Mouse (Mus musculus) midbrain, postnatal 0 days (tissue): ENCODE data around the gene Aes. TPM values are rescaled to one million over a fixed set of nuclear protein-coding genes. Genes with fewer than 3 reads are reported as not detected.
A peak's percentile ranks its signal among the peaks of the same experiment; 100 is the strongest.

ENCODE experiments used
- ATAC-seq: fragments of 200-750 bp; cut with Nextera tagmentation; 2 replicates; pipeline ENCODE4 v1.8.0; 2017; ENCODE audit warnings: moderate number of reproducible peaks, mild to moderate bottlenecking, moderate TSS enrichment, moderate library complexity; ENCODE audit not compliant: low FRiP score
- DNase-seq: peaks from one replicate; pipeline ENCODE4 v3.0.0-alpha.2; 2015; ENCODE audit warnings: low spot score
- H3K27ac ChIP-seq: fragments of 300-500 bp; sonication (generic); 2 replicates; pipeline ENCODE4 v1.5.1; 2014; ENCODE audit warnings: low read depth, mild to moderate bottlenecking, low read length, mixed read lengths
- H3K27me3 ChIP-seq: fragments of 300-500 bp; sonication (generic); 2 replicates; pipeline ENCODE4 v1.6.1; 2014; ENCODE audit warnings: low read length, control low read depth, mixed read lengths; ENCODE audit not compliant: insufficient read depth
- H3K36me3 ChIP-seq: fragments of 300-500 bp; sonication (generic); 2 replicates; pipeline ENCODE4 v1.6.1; 2014; ENCODE audit warnings: low read length, control low read depth, mixed read lengths; ENCODE audit not compliant: insufficient read depth
- H3K4me1 ChIP-seq: fragments of 300-500 bp; sonication (generic); 2 replicates; pipeline ENCODE4 v1.6.1; 2014; ENCODE audit warnings: mild to moderate bottlenecking, control low read depth, antibody characterized with exemption, low read length, mixed read lengths; ENCODE audit not compliant: insufficient read depth
- H3K4me2 ChIP-seq: fragments of 300-500 bp; sonication (generic); 2 replicates; pipeline ENCODE4 v1.6.1; 2014; ENCODE audit warnings: low read depth, mild to moderate bottlenecking, low read length, mixed read lengths; ENCODE audit not compliant: poor library complexity, severe bottlenecking
- H3K4me3 ChIP-seq: fragments of 300-500 bp; sonication (generic); 2 replicates; pipeline ENCODE4 v1.5.1; 2014; ENCODE audit warnings: low read depth, mild to moderate bottlenecking, low read length, moderate library complexity
- H3K9ac ChIP-seq: fragments of 300-500 bp; sonication (generic); replicated peaks from 2 replicates; pipeline ENCODE4 v1.6.1; 2014; ENCODE audit warnings: mild to moderate bottlenecking, low read length, moderate library complexity, mixed read lengths; ENCODE audit not compliant: poor library complexity, severe bottlenecking
- H3K9me3 ChIP-seq: fragments of 300-500 bp; sonication (generic); 2 replicates; pipeline ENCODE4 v1.6.1; 2016; ENCODE audit warnings: low read length, control low read depth
- CTCF ChIP-seq: IDR thresholded peaks from 2 replicates; pipeline ENCODE4 v1.5.1; 2016; ENCODE audit warnings: antibody characterized with exemption, mild to moderate bottlenecking
- WGBS: fragments of 180-500 bp; shearing (Covaris S2); extraction: QIAGEN DNeasy Blood & Tissue Kit; methylation state at CpG from one replicate; pipeline ENCODE4 v1.1.7; 2014; 5-methylcytosine and 5-hydroxymethylcytosine counted together
- polyA plus RNA-seq: library from polyadenylated mRNA; unstranded; fragments of >200 nt; fragmentation: Nextera tagmentation; extraction: Ambion mirVana; gene quantifications from 2 replicates; pipeline ENCODE4 v1.2.1, GENCODE M21; 2015
- total RNA-seq: library from RNA; depleted of rRNA; stranded (reverse); fragments of >200 nt; gene quantifications from 2 replicates; pipeline ENCODE4 v1.2.3, GENCODE M21; 2014

The Aes gene
- total and polyA plus RNA-seq, 2 experiments from 2014 or later, result 662 to 805 TPM

- Histone ChIP-seq H3K9ac (no peak overlapping the region), H3K27me3 (peaks cover 17% of the 10 kb centered on the region), H3K27ac (no peak overlapping the region), H3K4me1 (peaks cover 9% of the 10 kb centered on the region), H3K9me3 (no peaks in the 10 kb centered on the region), H3K36me3 (no peaks in the 10 kb centered on the region), H3K4me2 (peak overlapping the region; percentile 36), H3K4me3 (peak overlapping the region; percentile 9)
- DNase-seq (no peak), ATAC-seq (no peak)
- 6% methylated on average over 9 of the region's 9 CpGs for WGBS
- TF ChIP-seq CTCF, result no peak
Observed at GRCm38 (mm10) chr10:81572133-81572671, 12.9 kb downstream of the Aes start.

GRCm38 (mm10) chr10:81572975-81573374 is 13.7 kb downstream of the Aes start:
- H3K9ac ChIP-seq, result no peak overlapping the region
- no peaks in the 10 kb centered on the region for H3K9me3 ChIP-seq
- H3K27ac ChIP-seq, result no peak overlapping the region
- H3K4me2 ChIP-seq, result no peak overlapping the region
- H3K4me3 ChIP-seq, result no peak overlapping the region
- no peak for TF ChIP-seq CTCF
- ATAC-seq (no peak), DNase-seq (no peak)
- WGBS, result 19% methylated on average over 9 of the region's 9 CpGs
- no peaks in the 10 kb centered on the region for H3K36me3 ChIP-seq
- peaks cover 9% of the 10 kb centered on the region for H3K4me1 ChIP-seq
- peaks cover 15% of the 10 kb centered on the region for H3K27me3 ChIP-seq

- H3K9me3 ChIP-seq, result no peaks in the 10 kb centered on the region
- H3K36me3 ChIP-seq, result no peaks in the 10 kb centered on the region
- H3K4me2 ChIP-seq, result peak within 1 kb of the TSS; percentile 82
- TF ChIP-seq CTCF, result peak; percentile 28; the same call in 1 of the 2 replicates
- H3K9ac ChIP-seq, result peak within 1 kb of the TSS; percentile 58
- H3K27me3 ChIP-seq, result peaks cover 15% of the 10 kb centered on the region
- H3K4me3 ChIP-seq, result peak within 1 kb of the TSS; percentile 66
- H3K4me1 ChIP-seq, result peaks cover 9% of the 10 kb centered on the region
- ATAC-seq (no peak), DNase-seq (no peak)
- WGBS, result 24% methylated on average over 10 of the region's 10 CpGs
- no peak within 1 kb of the TSS for H3K27ac ChIP-seq
Observed at GRCm38 (mm10) chr10:81574081-81575056, 15.1 kb downstream of the Aes start, which contains the start of gene Tle2. TSS of gene Tle2 (plus strand) at chr10:81574561.

GRCm38 (mm10) chr10:81575208-81575631 is 15.9 kb downstream of the Aes start:
- Histone ChIP-seq H3K9ac (peak overlapping the region; percentile 58), H3K36me3 (no peaks in the 10 kb centered on the region), H3K27me3 (peaks cover 15% of the 10 kb centered on the region), H3K27ac (no peak overlapping the region), H3K9me3 (no peaks in the 10 kb centered on the region), H3K4me3 (peak overlapping the region; percentile 66), H3K4me2 (peak overlapping the region; percentile 82), H3K4me1 (peaks cover 9% of the 10 kb centered on the region)
- WGBS, result 0% methylated on average over 25 of the region's 30 CpGs
- no peak for TF ChIP-seq CTCF
- ATAC-seq, result no peak
- no peak for DNase-seq

GRCm38 (mm10) chr10:81575695-81576094 is 16.4 kb downstream of the Aes start:
- Histone ChIP-seq H3K4me2 (peak overlapping the region; percentile 82), H3K9me3 (no peaks in the 10 kb centered on the region), H3K27ac (no peak overlapping the region), H3K4me3 (peak overlapping the region; percentile 66), H3K9ac (peak overlapping the region; percentile 58), H3K27me3 (peaks cover 15% of the 10 kb centered on the region), H3K4me1 (peaks cover 9% of the 10 kb centered on the region), H3K36me3 (no peaks in the 10 kb centered on the region)
- no peak for TF ChIP-seq CTCF
- DNase-seq (no peak), ATAC-seq (no peak)
- 2% methylated on average over 6 of the region's 6 CpGs for WGBS

GRCm38 (mm10) chr10:81579967-81580366 is 20.7 kb downstream of the Aes start:
- WGBS, result 71% methylated on average over 4 of the region's 4 CpGs
- Histone ChIP-seq H3K4me2 (no peak overlapping the region), H3K4me1 (0 out of 2 replicates have a peak, but pooled peaks cover 4% of the 10 kb centered on the region), H3K36me3 (no peaks in the 10 kb centered on the region), H3K9me3 (no peaks in the 10 kb centered on the region), H3K27me3 (peaks cover 15% of the 10 kb centered on the region), H3K27ac (no peak overlapping the region), H3K9ac (no peak overlapping the region), H3K4me3 (no peak overlapping the region)
- ATAC-seq (no peak), DNase-seq (no peak)
- no peak for TF ChIP-seq CTCF
